Mouse (Mus musculus) inflammation-experienced regulatory T-cells, adult 6 months (primary cell): ENCODE measurements around the gene Tmem131l. TPM values are rescaled to one million over a fixed set of nuclear protein-coding genes. Genes with fewer than 3 reads are reported as not detected.

ENCODE experiments used
- ATAC-seq: one replicate; pipeline ENCODE4 v1.8.0; 2017
- polyA plus RNA-seq, 3 experiments: library from polyadenylated mRNA; unstranded; fragments of 100-300 nt; shearing (Covaris generic); gene quantifications; one replicate each; pipeline ENCODE4 v1.2.1; 2017

The Tmem131l gene
- polyA plus RNA-seq, 3 experiments from 2014 or later: 34.7 to 39.7 (median 36.1) TPM

DNA sequence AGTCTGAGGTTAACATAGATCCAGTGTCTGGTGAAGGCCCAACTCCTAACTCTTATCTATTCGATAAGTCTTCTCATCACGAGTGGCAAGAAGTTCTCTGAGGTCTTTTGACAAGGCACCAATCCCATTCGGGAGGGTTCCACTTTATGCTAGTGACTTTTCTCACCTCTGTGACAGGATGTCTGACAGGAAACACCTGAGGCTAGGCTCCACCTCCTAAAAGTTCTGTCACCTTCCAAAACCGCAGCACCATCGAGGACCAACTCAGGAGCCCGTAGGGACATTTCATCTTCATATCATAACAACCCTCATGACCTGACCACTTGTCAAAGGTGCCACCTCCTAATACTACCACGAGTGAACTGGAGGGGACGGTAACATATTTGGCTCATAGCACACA, 6.2 kb upstream of the Tmem131l start:
- ATAC-seq: peak; percentile 84

DNA sequence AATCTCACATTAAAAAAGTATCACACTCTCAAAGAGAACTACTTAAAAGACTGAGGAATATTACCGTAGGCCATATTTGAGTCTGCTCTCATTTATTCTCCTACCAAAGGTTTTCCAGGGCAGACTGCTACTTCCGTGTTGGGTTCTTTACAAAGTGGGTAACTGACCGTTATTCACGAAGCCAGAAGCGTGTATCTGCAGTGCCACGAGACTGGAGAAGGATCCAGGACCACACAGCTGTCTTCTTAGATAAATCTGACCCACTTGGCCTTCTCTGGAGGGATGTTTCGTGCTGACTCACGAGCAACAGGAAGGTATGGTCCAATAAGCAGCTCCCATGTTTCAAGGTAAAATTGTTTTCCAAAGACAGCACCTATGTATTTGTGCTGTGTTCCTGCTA, 1.8 kb upstream of the Tmem131l start:
- ATAC-seq: no peak

DNA sequence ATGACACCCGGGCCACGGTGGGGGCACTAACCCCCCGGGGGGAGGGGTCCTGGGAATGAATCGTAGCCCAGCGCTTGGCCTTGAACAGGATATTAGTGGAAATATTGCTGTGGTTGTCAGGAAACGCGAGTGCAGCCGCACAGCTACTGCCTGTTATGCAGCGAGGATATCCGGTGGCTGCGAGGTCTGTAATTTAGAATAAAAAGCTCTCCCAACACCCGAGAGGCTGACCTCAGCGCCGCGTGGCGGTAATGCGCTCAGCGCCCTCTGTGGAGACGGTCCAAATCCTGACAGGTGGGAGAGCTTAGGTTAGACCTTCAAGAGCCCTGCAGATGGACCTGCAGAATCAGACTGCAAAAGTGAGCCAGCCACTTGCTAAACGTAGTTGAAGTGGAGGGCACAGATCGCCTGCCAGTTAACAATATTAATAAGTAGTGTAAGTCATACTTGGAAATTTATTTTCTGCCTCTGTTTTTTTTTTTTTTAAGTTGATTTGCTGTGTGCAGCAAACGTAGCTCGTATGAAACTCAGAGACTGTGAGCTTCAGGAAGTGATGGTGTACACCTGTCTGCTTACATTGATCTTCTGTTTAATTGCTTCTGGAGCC, 604 bp upstream of the Tmem131l start:
- ATAC-seq: peak; percentile 77

DNA sequence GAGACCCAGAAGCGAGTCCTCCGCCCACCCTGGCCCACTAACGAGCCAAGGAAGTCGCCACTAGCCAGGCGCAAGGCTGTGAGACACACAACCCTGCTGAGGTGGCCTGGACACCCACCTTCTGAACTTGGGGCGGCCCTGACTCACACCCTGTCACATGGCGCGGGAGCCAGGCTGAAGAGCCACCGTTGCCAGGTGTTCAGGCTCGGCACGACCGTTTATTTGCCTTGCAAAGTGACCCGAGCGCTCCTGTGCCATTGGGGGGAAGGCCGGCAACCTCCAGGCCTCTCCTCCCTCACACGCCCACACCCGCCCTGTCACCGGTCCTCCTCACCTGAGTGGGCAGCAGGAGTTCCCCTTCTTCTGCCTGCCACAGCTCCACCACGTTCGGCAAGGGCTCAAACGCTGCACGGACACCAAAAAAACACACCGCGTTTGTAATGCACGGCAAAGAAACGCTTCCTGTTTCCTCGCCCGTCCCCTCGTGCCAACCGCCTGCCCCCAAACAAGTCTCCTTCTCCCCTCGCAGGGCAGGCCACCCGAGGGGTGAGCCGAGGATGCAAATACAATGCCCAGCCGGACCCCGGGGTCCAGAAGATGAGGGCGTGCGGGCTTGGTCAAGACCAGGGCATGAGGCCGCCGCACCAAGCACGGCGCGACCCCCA, 862 bp downstream of the Tmem131l start:
- peak; percentile 25 for ATAC-seq

DNA sequence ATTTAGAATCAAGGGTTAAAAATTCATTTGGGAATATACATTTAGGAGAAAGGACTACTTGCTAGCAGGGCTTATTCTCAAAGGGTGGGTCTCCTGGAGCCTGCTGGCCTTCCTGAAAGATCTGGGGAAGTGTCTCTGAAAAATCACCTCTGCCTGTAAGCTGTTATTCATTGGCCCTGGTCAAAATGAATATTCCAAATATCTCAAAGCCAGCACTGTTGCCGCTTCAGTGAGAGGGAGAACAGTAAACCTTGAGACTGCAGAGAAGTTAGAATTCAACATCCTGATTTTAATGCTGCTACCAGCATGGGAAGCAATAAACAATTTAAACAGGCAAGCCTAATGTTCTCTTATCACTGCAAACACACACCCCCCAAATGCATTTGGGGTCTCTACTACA, 1.8 kb downstream of the Tmem131l start:
- ATAC-seq: no peak

DNA sequence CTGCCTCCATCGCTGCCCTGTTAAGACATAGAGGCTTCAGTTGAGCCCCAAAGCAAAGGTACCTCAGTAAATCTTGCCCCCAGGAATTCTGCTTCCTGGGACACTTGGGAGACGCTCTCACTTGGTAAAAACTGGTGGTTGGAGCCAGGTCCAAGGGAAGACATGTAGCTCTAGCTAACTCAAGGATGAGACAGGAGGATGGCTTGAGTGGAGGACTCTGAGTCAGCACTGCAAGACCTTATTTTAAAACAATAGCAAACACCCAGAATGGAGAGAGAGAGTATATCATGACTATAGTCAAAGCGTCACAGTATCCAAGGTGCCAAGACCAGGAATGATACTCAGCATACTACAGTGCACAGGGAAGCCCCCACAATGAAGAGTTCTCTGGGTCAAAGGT, 2.4 kb downstream of the Tmem131l start:
- ATAC-seq: no peak

DNA sequence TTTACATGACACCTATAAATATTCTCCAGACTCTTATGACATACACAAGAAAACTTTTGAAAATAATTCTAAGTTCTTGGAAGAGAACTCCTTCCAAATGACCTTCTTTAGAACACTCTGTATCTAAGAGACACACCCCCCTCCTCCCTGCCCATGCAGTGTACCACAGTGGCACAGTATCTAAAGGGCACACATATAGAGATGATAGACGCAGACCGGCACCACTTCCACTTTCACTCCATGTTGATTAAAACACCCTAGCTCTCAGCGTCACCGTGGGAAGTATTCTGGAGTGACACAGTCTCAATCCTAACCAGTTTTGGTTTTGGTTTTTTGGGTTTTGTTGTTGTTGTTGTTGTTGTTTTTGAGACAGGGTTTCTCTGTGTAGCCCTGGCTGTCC, 3.1 kb downstream of the Tmem131l start:
- peak; percentile 23 for ATAC-seq

DNA sequence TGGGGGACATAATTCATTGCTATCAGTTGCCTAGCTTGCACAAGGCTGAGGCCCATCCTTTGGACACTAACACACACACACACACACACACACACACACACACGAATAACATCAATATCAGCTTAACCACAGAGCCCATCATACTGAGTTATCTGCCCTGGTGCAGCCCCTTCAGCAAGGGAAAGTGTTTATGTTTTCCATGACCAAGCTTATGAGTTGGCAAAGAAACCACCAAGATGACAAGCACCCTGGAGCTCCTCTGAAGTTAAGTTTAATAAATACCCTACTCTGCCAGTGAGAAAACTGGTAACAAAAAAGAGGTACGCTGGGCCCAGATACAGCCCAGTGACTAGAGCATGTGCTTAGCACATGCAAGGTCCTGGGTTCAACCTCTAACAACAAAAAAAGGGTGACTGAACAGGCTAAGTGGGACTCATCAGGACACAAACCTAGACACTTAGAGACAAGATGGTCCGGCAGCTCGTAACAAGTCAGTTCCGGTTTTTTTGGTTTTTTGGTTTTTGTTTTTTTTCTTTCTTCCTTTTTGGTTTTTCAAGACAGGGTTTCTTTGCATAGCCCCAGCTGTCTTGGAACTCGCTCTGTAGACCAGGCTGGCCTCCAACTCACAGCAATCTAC, 4.1 kb downstream of the Tmem131l start:
- no peak for ATAC-seq

DNA sequence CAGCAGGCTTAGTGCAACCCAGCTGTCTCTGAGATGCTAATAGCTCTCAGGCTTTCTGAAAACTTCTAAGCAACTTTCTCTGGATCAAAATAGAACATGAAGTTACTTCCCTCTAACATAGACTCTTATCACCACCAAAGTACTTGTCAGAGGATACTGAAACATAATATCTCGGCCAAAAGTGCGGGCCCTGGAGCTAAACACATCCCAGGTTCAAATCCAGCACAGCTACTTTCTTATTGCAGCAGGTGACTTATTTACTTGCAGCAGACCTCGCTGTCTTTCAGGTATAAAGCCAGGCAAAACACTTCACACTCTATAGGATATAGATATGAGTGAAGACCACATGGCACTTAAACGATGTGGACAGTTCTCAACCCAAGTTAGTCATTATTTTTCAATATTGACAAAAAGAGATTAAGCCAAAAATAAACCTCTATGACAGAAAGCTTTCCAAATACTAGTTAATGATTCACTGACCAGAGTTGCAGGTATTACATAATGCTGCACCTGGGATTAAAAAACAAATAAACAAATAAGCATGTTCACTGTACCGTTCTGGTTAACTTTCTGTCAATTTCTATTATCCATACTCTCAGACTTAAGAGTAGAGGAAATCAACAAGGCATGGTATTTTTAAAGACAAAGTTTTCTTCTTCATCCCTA, 5.7 kb downstream of the Tmem131l start:
- no peak for ATAC-seq

DNA sequence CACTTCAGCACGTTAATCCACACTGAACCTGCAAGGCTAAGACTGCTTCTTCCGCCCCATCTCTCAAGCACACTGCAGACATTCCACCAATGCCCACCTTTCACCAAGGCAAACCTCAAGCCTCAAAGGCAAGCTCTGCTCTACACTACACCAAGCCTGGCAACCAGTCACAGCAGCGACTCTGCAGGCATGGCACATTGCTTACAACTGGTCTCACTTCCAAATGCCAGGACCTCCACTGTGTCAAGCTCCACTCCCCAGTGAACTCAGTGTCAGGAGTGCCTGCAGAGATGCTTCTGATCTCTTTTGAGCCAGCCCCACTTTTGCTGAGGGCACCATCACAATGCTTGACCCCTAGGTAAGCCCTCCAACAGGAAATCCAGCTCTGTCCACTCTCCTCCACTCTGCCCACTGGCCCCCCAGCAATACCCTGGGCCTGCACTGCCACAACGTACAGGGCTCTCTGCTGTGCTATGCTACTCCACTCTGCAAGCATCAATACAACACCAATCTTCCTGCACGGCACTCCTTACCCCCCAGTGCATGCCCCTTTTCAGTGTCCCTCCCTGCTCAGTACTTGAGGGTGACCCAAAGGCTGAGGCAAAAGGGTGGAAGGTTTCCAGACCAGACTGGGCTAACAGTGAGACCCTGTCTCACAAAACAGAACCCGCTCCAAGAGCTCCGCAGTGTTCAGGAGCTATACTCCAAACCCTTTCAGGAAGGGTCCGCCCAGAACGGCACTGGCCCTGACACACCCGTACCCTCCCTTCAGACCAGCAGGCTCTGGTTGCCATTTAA, 6.8 kb downstream of the Tmem131l start:
- ATAC-seq: no peak

DNA sequence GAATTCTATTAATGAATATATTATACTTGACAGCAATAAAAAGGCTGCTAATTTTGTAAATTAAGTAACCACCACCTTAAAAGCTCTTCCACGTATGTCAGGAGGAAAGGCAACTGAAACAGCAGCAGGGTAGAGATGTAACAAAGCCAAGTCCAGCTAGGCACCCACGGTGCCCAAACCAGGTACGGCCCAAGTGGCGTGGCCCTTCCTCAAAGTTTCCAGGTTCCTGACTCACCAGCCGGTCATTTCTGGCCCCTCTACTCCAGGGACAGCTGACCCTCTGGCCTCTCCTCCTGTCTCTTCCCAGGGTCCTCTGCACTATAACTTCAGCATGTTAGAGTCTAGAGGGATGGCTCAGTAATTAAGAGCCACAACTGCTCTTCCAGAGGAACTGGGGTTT, 7.6 kb downstream of the Tmem131l start:
- no peak for ATAC-seq

DNA sequence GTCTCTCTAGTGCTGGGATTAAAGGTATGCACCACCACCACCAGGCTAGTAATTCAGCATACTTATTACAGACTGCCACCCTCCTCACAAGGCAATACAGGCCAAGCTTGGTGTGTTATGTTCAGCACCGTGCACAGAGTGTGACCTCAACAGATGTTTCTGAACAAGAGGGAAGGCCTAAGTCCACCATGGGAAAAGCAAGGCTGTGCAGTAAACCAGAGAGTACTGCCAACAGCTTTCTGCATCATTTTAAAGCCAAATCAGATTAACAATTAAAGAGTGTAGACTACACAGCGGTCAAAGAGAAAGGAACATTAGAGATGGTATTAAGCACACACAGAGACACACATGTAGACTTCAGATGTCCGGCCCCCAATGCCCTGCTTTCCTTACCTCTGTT, 8.8 kb downstream of the Tmem131l start:
- no peak for ATAC-seq

DNA sequence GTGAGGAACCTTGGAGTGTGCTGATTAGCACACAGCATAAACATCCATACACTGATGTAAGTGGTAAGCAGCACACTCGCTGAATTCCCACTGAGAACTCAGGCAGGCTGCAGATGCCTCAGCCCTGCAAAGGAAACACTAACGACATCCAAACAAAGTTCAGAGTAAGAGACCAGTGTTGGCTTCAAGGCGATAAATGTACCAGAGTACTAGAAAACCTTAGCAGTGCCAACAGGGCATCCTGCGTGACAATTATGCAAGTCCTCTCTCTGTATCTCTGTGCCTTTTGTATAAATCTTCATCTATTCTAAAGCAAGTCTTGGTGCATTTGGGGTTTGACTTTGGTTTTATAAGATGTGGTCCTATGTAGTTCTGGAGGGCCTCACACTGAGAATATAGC, 11.0 kb downstream of the Tmem131l start:
- ATAC-seq: no peak

DNA sequence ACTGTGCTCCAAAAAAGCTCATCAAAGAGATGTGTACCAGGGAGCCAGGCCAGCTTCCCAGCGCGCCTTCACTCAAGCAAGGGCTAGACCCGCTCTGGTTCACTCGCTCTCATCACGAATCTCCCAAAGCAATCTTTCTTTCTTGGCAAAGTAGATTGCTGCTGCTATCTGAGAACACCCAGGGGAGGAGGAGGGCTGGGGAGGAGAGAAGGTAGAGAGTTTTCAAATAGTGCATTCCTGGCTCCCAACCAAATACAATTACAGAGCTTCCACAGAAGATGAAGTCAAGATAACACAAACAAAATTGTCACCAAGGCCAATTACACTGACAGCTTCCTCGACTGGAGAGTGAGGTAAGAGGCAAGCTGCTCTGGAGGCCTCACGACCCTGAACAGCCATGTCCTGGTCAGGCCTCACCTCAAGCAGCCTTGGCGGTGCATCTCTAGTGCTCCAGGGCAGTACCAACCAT, 12.2 kb downstream of the Tmem131l start:
- no peak for ATAC-seq

DNA sequence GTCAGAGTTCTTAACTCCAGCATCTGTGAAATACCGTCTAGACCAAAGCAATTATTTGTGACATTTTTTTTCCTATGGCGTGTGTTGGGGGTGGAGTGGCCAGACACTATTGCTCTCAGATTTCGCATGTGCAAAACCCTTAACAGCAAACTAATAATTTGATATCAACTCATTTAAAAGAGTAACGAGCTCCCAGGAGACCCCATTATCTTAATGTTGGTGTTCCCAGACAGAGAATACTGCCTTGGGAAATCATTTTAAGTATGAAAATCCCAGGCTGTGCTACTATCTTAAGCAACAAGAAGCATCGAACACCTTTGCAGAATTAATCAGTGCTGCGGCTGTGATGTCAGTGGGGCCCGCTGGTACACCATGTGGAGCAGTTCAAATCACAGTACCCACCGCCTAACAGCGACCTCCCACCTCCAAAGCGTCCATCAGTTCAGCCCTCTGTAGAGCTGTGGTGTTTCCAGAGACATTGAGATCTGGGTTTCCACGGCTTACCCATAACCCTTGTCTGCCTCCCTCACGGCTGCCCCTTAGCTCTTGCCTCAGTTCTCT, 15.4 kb downstream of the Tmem131l start:
- ATAC-seq: no peak

DNA sequence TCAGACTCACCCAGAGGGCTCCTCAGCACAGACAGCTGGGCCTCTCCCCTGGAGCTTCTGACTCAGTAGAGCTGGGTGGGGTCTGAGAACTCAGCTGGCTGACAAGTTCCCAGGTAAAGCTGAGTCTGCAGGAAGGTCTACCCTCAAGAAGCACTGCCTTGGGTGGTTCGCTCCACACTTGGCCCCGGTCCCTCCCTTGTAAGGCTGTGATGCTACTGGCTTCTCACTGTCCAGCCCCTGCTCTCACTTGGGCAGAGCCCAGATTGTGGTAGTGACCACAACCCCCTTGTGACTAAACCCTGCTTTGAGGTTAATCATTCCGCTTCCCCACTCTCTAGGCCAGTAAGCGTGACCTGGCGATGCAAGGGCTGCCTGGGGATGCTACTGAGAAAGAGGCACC, 17.3 kb downstream of the Tmem131l start:
- peak; percentile 28 for ATAC-seq

DNA sequence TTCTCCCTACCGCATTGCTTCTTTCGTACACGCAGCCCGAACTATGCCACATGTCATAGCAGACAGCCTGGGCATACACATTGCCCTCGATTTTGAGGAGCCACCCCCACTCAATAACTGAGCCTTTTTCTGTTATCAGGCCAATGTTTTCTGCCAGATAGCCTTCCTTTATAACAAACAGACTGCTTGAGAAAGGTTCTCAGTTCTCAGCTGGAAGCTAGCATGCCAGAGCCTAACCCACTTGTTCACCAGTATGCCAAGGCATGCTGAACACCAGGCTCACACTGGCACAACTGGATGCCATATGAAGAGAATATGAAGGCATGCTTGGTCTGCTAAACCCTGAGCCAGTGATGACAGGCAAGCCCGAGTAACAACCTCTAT, 17.8 kb downstream of the Tmem131l start:
- no peak for ATAC-seq

DNA sequence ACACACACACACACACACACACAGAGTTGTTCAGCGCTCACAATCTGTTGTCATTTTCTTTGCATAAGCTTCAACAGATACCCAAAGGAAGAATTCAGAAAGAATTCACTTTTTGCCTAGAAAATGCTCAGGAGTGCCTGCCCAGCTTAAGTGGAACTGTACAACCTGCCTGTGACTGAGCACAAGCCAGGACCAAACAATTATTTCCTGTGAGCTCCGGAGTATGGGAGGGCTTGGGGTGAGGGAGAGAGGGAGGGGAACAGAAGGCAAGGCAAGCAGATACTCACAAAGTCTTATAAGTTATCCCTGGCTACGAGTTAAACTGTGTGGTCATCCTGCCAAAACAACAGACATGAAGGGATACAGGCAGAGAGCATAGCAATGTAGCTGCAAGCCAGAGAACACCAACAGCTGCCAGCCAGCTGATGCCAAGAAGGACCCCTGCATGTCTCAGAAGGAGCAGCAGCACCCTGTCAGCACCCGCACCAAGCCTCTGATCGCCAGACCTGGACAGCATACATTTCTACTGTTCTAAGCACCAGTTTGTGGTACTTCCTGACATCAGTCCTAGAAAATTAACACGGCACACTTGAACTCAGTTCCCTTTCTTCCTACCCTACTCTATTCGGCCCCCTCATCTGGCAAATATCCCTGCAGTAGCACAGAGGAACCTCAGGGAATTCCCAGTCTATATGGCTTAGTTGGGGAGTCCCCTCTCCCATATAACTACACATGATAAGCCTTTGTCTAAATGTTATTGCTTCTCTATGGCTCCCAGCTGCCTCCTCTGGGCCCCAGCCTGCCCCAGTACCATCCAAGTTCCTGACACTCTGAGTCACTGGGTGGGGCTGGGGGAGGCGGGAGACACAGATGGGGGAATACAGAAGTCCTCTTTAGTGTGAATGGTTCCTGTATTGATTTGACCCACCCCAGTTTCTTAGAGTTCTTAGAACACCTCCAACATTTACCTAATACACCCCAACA, 18.5 kb downstream of the Tmem131l start:
- ATAC-seq: no peak

DNA sequence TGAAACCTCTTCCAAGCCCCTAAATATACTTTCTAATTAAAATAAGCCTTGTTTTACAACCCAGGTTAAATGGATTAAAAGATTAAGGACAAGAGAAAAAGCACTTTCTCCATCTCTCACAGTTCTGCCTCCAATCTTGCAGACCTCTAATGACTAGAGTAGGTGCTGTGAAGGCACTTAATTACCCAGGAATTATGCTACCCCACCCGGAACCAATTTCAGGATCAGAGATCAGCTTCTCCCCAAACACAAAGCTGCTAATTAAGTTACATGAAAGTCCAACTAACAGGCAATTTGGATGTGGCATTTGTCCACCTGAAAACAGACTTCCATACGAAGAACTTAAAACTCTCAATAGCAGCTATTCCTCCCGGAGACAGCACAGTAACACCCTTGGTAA, 19.4 kb downstream of the Tmem131l start:
- no peak for ATAC-seq

DNA sequence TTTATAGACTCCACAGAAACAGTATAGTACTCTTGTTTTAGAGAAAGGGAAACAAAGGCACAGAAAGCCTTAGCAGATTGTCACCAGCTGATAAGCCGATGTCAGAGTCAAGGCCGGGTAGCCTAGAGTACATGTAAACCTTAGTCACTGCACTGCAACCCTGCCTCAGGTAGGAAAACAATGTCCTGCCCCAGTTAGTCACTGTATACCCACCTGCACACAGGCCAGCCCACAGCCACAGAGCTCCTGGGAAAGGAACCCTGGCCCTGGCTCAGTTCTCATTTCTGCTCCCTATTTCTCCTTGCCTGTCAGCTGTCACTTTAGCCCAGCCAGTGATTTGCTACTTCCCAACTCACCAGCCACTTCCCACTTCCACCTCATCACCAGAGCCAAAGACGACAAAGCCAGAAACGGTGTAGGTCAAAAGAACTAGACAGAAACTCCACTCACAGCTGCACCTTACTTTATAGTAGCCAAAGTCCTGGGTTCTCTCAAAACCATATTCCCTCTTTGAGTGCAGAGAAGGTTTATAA, 24.4 kb downstream of the Tmem131l start:
- ATAC-seq: no peak
